Mouse (Mus musculus) neural tube, embryonic 15.5 days (tissue): ENCODE results near the gene Esp38. TPM values are rescaled to one million over a fixed set of nuclear protein-coding genes. Genes with fewer than 3 reads are reported as not detected.
"Not testable (repeated sequence)": the region's sequence is repeated elsewhere in the genome, so short reads cannot be mapped to it uniquely, and the experiment has no call there.

Experiments used
- ATAC-seq: fragments of 200-750 bp; cut with Nextera tagmentation; 2 replicates; pipeline ENCODE4 v1.8.0; 2017; ENCODE audit warnings: mild to moderate bottlenecking, moderate TSS enrichment, moderate library complexity; ENCODE audit not compliant: low FRiP score
- H3K27ac ChIP-seq: fragments of 300-500 bp; sonication (generic); replicated peaks from 2 replicates; pipeline ENCODE4 v1.5.1; 2015; ENCODE audit warnings: mild to moderate bottlenecking, inconsistent platforms
- H3K27me3 ChIP-seq: fragments of 300-500 bp; sonication (generic); replicated peaks from 2 replicates; pipeline ENCODE4 v1.6.1; 2015; ENCODE audit warnings: inconsistent platforms
- H3K36me3 ChIP-seq: fragments of 300-500 bp; sonication (generic); 2 replicates; pipeline ENCODE4 v1.6.1; 2015; ENCODE audit warnings: inconsistent platforms
- H3K4me1 ChIP-seq: fragments of 300-500 bp; sonication (generic); 2 replicates; pipeline ENCODE4 v1.6.1; 2015; ENCODE audit warnings: inconsistent platforms
- H3K4me2 ChIP-seq: fragments of 300-500 bp; sonication (generic); 2 replicates; pipeline ENCODE4 v1.6.1; 2015; ENCODE audit warnings: inconsistent platforms, mild to moderate bottlenecking, moderate library complexity
- H3K4me3 ChIP-seq: fragments of 300-500 bp; sonication (generic); replicated peaks from 2 replicates; pipeline ENCODE4 v1.5.1; 2015; ENCODE audit warnings: mild to moderate bottlenecking, inconsistent platforms
- H3K9ac ChIP-seq: fragments of 300-500 bp; sonication (generic); replicated peaks from 2 replicates; pipeline ENCODE4 v1.6.1; 2015; ENCODE audit warnings: mild to moderate bottlenecking, inconsistent platforms
- H3K9me3 ChIP-seq: fragments of 300-500 bp; sonication (generic); replicated peaks from 2 replicates; pipeline ENCODE4 v1.6.1; 2016; ENCODE audit warnings: inconsistent platforms
- WGBS: fragments of 180-500 bp; shearing (Covaris S2); methylation state at CpG from one replicate; pipeline ENCODE4 v1.1.7; 2015; ENCODE audit warnings: mixed read lengths; 5-methylcytosine and 5-hydroxymethylcytosine counted together
- polyA plus RNA-seq: library from polyadenylated mRNA; unstranded; fragments of >200 nt; fragmentation: Nextera tagmentation; extraction: Ambion mirVana; gene quantifications from 2 replicates; pipeline ENCODE4 v1.2.1, GENCODE M21; 2015

The Esp38 gene
- polyA plus RNA-seq: not detected in 2 replicates

GRCm38 (mm10) chr17:39950220-39950619, at the start of gene Esp38:
Esp38 (plus strand) TSS chr17:39950520.
- no peaks in the 10 kb centered on the region for H3K27me3 ChIP-seq
- H3K27ac ChIP-seq: no peak within 1 kb of the TSS
- no peaks in the 10 kb centered on the region for H3K4me1 ChIP-seq
- no peak within 1 kb of the TSS for H3K4me2 ChIP-seq
- H3K36me3 ChIP-seq: no peaks in the 10 kb centered on the region
- no peak within 1 kb of the TSS for H3K9ac ChIP-seq
- ATAC-seq: no peak
- 87% methylated on average over 3 of the region's 3 CpGs for WGBS
- H3K9me3 ChIP-seq: no peaks in the 10 kb centered on the region
- no peak within 1 kb of the TSS for H3K4me3 ChIP-seq

DNA sequence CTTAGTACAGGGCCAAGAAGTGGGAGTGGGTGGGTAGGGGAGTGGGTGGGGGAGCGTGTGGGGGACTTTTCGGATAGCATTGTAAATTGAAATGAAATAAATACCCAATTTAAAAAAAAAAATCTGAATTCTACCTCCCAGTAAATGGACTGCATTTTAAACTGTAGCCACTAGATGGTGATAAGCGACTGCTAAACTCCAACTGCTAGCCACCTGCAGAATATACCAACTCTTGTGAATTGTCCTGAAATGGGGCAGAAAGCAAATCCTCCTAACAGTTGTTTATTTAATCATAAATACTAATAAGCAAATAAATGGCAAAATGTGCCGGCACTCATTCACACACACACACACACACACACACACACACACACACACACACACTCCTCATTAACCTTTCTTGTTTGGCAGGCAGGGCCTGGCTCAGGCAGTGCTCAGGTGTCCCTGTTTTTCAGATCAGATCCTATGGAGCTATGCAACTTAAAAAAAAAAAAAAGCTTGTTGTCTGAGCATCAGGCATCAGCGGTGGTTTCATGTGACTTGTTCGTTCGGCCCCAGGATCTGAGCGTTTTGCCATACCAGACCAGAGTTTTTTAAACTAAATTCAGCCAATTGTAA, 47.3 kb upstream of the Esp38 start:
- not testable (repeated sequence) for ATAC-seq

More for the DNA sequence above, 47.3 kb upstream of the Esp38 start:
- H3K27ac ChIP-seq, H3K9ac ChIP-seq, H3K9me3 ChIP-seq, H3K27me3 ChIP-seq, H3K36me3 ChIP-seq, H3K4me3 ChIP-seq, H3K4me1 ChIP-seq, H3K4me2 ChIP-seq: not testable (repeated sequence)
- 57% methylated on average over 8 of the region's 8 CpGs for WGBS

Other genes with a start within 250 kb of the Esp38 start
- gene AC192777.2, start 144.9 kb downstream of the Esp38 start, polyA plus RNA-seq: not detected in 2 replicates